Mouse (Mus musculus): ENCODE measurements at regions not wholly inside any gene's neighbourhood (a gene's known extent, or its start where the extent isn't known, plus 50 kb on each side); places are given as distances from the start of the nearest gene placed in this dataset.
A peak's percentile ranks its signal among the peaks of the same experiment; 100 is the strongest.

DNA sequence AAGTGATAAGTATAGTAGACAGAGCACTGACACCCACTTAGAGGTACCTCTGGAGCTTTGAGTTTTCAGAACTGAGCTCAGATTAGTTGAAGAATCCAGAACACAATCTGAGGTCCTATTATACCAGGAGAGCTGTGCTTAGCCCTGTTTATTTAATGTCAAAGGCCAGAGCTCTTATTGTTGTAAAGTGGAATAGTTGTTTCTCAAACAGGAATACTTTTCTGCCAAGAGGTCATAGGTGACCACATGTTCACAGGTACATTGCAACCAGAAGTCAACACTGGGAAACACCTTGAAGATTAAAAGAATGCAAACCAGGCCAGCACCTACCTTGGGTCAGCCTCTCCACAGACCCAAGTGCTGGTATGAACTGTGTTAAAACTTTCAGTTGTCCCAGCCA is 291.9 kb upstream of the 4930412O13Rik start:
- no peak for DNase-seq (ENCODE audit: low read depth, low spot score)

DNA sequence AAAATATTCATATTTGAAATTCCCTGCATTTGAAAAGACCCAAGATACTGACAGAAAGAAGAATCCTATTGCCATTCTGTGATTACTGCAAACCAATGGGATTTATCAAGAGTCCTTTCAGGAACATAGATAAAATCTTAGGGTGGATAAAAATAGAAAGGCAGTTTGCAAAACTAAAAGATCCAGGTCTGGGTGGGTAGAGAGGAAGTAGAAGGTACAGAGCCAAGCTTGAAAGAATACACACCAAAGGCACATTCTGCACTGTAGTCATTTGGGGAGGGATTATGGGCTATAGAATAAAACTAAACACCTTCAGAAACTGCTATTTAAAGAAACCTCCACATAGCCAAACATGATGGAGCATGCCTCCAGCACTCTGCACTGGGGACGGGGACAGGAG is 288.5 kb upstream of the 4930412O13Rik start:
- DNase-seq (ENCODE audit: low read depth, low spot score), result no peak

DNA sequence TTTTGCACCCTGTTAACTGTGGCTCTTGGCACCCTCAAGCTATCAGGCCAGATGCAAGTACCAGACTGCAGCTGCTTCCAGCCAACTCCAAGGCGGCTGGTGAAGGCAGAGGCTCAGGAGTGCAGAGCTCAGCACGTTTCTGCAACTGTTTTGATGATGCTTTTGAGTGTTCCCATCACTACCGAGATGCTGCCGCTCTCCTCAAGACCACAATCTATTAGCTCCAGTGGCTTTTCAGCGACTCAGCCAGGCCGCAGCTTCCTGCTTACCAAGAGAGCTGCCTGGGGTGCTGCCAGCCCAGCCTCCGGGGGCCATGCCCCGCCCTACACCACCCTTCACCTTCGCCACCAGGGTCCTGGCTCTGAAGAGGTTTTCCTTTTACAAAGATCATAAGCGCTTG is 287.1 kb upstream of the 4930412O13Rik start:
- no peak for DNase-seq (ENCODE audit: low read depth, low spot score)

DNA sequence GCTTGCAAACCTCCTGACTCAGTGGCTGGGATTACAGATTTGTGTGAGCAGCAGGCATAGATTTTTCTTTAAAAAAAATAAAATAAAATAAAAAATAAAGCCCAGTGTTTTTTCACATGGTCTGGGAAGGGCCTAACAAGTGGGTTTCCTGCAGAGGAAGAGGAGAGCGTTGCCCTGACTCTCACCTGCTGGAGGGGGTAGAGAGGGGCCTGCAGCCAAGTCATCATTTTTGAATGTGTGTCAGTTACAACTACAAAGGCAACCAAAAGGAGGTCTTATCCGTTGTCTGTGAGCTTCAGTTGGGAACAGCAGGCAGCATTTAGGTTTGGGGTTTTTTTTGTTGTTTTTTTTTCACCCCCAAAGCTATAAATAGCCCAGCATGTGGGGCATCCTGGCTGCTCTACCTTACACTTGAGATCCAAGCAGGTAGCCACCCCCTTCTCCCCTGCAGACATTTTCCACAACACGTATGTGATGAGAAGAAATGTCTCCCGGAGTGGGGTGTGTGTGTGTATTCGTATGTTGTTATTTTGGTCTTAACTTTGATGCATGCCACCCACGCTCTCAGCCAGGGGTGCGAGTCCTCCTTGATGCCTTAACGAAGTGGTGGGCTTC is 285.7 kb upstream of the 4930412O13Rik start:
- DNase-seq (ENCODE audit: low read depth, low spot score), result no peak

DNA sequence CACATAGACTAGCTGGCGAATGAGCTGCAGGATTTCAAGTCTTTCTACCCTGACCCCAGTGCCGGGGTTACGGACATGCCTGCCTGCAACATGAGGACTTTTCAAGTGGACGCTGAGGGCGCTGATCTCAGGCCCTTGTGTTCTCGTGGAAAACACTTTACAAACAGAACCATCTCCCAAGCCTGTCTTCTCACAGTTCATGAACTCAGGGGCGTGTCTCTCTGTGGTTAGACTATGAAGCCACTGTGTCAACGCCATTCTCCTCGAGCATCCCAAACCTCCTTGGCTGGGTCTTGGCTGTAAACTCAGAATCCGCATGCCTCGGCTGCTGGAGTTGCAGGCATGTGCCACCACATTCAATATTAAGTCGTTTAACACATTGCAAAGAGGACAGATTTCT is 284.9 kb upstream of the 4930412O13Rik start:
- DNase-seq (ENCODE audit: low read depth, low spot score), result no peak

DNA sequence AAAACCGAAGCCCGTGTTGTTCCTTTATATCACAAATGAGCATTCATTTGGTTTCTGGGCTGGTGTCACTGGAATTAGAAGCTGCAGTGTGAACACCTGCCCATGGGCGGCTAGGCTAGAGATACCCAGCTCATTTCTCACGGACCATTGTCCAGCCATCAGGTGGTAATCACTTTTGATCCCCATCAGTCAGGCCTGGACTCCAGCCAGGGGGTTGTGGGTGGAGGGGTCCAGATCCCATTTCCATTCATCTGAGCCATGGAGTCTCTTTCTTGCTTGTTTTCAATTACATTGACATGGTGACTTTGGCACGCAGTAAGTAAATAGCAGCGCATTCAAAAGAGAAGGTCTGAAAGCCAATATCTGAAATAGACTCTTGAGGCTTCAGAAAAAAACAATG is 276.1 kb upstream of the 4930412O13Rik start:
- no peak for DNase-seq (ENCODE audit: low read depth, low spot score)

DNA sequence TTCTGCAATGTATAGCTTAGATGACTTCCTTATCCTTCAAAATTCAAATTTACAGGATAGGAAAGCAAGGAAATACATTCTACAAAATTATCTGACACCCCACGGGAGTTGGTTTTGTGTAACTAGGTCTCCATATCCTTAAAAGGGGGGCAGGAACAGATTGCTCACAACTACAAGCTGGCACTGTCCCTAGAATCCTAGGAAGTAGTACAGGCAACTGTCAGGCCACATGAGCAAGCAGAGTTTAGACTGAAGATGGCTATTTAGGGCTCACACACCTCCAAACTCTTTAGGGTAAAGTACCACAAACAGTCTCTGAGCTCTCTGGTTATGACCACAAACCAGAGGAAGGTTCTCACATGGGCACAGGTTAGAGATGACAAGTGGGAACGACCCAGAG is 273.5 kb upstream of the 4930412O13Rik start:
- no peak for DNase-seq (ENCODE audit: low read depth, low spot score)

DNA sequence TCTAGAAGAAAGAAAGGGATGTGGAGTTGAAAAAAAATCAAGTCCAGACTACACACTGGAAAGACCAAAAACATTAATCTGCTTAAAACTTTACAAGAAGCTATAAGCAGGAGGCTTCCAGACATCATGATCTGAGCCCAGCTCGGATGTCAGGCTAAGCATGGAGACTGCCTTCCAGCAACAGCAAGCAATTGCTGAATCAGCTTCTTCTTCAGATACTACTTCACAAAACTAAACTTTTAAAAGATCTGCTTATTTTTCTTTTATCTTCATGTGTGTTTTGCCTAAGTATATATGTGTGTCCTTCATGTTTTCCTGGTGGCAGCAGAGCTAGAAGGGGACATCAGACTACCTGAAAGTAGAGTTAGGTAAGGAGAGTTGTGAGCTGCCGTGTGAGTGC is 266.6 kb upstream of the 4930412O13Rik start:
- DNase-seq (ENCODE audit: low read depth, low spot score), result no peak

DNA sequence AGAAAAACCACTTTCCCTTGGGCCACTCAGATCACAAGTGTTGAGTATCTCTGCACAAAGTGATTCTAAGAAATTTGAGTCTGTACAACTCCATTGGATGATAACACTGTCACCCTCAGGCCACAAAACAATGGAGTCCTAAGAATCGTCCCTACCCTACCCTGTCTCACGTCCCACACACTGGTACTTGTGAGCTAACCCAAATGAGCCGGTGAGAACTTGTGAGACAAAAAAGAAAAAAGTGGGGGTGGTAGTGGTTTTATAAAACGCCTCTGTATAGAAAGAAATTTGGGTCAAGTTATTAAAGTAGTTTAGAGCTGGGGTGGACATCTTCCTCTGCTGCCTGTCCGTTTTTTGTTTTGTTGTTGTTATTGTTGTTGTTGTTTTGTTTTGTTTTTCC is 264.8 kb upstream of the 4930412O13Rik start:
- DNase-seq (ENCODE audit: low read depth, low spot score), result no peak

DNA sequence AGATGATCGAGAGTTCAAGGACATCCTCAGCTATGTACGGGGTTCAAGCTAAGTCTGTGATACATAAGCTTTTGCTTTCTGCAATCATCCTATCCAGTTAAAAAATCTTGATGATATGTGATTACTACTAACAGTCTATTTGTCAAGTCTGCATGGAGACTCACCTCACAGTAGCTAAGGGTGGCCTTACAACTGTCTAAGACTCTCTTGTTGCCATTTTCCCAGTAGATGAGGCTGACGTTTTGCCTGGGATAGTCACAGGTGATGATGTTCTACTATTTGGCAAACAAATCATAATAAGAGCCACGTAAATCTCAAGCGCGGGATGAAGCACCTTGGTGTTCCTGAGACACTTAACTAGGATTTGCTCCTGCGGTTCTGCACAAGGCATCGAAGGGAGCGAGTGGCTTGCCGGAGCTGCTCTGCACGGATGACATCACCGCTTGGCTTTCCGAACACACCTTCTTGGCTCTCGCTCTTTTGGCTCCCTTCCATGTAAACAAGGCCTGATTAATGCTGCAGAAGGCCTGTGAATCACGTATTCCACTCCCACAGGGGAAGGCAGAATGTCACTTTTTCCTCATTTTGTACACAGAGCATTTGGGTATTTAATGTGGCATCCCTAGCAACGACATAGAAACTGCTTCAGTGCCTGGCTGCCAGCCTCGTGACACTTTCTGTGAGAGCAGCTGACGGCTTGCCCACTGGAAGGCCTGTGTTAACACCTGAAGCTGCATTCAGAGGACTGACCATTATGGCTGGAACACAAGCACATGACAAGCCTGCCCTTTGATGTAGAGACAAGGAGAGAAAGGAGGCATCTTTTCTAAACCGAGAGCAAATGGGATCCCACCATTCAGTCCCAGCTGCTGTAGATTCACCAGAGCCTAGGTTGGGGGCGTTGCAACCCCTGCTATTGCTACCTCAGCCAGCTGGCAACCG is 260.5 kb upstream of the 4930412O13Rik start:
- DNase-seq (ENCODE audit: low read depth, low spot score), result no peak

DNA sequence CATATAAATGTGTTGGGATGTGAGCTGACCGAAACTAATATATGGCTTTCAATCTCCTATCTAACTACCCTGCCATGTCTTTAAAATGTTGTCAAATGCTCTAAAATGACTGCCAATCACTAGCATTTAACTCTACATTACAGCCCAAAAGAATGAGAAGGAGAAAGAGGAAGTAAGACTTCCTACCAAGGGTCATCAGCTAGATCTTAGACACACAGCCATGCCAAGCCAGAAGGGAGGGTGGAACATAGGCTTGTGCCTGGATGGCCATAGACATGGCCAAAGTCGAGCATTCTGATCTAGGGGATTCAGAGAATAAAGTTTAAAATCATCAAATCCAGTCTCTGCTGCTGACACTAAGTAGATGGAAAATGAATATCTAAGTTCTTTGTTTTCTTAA is 257.4 kb upstream of the 4930412O13Rik start:
- DNase-seq (ENCODE audit: low read depth, low spot score), result no peak

DNA sequence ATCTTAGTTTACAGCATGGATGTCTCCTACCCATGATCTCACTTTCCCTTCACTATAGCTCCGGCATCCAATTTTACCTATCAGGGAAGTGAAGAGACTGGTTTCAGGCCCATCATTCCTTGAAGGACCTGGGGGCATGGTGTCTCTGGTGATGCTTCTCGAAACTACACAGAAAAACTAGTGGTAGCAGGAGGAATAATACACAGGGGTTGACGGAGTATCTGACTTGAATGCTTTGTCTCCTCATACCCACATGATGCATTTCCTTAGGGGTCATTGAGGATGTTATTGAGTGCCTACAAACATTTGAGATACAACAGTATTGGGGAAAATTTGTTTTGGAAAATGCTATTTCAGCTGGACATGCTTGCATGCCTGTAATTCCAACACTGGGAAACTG is 253.0 kb upstream of the 4930412O13Rik start:
- DNase-seq (ENCODE audit: low read depth, low spot score), result no peak

DNA sequence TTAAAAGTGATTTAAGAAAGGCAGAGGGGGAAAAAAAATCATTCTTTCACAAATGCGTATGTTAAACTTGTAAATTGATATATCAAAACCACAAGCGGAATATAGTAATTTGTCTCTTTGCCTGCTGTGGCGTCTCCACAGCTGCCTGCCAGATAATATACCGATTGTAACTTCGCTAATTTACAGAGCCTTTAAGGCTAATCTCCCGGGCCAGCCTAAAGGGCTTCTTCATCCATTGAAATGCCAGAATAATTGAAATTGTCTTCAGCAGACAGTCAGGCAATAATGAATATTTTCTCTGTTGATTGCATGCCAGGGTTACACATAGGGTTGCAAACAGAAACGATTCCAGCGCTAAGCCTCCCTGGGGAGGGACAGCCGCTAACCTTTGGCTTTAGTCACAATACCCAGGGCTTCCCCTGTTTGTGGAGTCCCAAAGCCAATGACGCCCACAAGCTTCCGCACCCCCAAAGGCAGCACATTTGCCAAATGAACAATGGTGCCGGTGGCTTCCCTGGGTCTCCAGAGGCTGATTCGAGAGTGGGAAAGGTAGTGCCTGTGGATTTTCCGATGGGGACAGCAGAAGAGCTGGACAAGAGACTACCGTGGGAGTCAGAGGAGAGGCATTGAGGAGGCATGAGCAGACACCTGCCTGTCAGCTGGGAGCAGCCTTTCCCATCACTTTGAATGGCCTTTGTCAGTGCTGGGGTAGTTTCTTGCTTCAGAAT is 248.2 kb upstream of the 4930412O13Rik start:
- DNase-seq (ENCODE audit: low read depth, low spot score), result peak; percentile 25

DNA sequence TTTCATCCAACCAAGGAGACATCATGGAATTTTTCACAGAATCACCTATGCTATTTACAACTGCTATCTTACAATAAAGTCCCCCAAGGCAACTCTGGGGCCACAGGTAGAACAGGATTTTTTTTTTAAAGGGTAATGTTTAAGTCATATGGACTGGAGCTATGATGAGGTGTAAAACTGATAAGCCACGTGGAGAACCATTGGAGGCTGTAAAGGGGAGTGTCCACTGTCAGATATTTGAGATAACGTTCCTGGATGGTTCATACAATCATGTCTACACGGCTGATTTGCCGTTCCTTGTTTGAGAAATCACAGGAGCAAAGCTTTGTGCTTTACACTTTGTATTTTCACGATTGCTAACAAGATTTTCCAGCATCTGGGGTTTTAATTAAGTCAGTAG is 241.8 kb upstream of the 4930412O13Rik start:
- DNase-seq (ENCODE audit: low read depth, low spot score), result no peak

DNA sequence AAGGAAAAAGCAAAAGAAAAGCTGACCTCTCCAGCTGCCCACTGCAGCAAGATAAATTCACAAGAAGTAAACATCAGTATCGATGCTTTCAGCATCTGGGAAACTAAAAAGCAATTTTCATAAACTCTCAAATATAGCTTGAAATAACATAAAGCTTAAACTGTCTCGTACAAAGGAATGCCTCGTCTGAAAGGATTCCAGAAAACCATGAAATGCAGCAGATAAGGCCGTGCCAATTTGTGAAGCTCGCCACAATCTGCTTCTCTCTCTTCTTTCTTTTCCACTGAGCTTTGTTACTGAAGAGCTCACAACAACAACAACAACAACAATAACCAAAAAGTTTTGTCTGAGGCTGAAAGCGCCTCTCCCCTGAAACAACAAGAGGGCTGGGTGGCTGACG is 239.4 kb upstream of the 4930412O13Rik start:
- no peak for DNase-seq (ENCODE audit: low read depth, low spot score)

DNA sequence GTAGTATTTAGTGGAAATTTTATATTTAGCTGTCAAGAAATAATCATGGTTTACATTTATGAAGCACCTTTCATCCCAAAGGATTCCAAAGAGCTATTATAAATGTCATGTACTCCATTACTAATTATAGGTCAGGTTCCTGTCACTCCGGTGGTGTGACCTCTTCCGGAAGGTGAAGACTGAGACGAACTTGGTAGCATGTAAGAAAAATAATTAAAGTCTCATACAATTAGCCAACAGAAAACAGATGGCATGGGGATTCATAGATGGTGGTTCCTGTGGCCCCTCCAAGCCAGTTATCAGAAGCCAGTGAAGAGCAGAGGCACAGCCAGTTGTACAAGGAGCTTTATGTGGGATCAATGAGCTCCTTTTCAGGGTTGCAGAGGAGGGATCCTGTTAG is 238.6 kb upstream of the 4930412O13Rik start:
- no peak for DNase-seq (ENCODE audit: low read depth, low spot score)

DNA sequence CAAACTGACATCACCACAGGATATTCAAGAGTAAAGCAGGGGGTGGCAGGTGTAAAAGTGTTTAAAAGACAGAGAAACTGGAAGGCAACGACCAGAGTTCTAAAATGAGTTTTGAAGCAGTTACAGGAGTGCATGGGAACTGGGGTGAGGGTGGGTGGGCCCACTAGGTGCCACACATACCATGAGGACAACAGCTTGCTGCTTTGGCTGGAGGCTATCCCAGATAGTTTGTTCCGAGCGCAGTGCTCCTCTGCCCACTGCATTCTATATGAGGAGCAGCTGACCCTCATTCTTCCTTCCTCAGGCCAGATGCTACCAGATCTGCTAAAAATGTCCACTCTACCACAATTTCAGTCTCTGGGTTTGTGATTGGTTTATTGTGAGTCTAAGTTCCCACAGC is 234.6 kb upstream of the 4930412O13Rik start:
- DNase-seq (ENCODE audit: low read depth, low spot score), result no peak

DNA sequence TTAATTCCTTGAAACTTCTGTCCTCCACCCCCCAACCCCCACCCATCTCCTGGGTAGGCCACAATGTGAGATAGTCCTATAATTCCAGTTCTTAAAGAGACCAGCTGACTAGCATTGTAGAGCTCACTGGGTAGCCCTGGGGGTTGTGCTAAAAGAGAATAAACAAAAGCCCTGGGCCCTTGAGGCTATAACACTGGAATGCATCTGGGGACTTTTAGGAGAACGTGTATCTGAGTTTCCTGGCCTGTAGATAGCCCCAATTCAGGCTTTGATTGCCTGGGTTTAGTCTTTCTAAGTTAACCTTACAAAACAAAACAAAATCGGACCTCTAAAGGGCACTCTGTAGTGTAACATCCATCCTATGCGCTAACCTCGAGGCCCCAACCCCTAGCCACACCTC is 234.1 kb upstream of the 4930412O13Rik start:
- DNase-seq (ENCODE audit: low read depth, low spot score), result no peak

DNA sequence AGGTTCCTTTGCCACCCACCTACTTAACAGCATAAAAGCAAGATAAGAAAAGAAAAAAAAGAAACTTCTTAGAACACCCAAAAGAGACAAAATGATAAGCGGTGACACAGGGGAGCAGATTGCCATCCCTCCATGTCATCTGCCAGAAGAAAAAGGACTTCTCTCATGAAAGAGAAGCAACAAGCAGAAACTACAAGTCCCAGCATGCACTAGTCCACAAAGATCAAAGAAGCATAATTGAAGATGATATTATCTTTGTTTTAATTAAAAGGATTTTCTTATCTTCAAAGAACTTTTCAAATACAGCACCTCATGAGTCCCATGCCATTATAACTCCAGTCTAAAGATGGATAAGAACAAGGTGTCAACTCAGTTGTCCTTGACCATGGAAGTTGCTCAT is 231.0 kb upstream of the 4930412O13Rik start:
- DNase-seq (ENCODE audit: low read depth, low spot score), result no peak

DNA sequence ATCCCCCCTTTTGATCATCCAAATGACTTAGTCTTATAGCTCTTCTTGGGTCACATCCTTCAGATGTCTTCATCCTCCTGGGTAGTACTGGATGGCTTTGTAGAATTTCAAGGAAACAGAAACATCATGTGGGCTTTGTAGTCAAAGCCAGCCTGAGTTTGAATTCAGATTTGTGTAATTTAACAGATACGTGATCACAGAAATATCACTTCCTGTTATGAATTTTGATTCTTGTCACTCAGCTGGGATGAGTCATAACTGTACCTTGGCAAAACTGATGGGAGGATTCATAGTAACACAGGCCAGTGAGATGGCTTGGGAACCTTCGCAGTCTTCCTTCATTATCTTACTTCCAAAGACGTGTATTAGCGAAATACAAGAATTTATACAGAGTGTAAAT is 222.2 kb upstream of the 4930412O13Rik start:
- DNase-seq (ENCODE audit: low read depth, low spot score), result no peak

DNA sequence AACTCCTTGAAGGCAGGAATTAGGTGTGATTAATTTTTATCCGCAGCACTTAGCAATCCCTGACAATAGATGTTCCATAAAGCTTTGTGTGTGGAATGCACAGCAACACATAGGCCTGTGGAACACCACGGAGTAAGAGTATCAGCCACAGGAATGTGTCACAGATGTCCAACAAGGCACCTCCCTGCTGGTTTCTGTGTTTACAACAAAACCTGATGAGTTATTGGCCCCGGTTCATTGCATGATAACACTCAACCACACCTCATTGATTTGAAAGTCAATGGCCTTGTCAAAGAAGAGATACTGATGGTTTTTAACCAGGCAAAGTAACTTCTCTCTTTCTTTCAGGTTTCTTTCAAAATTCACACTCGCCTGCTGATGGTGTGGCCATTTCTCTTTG is 211.4 kb upstream of the 4930412O13Rik start:
- no peak for DNase-seq (ENCODE audit: low read depth, low spot score)

DNA sequence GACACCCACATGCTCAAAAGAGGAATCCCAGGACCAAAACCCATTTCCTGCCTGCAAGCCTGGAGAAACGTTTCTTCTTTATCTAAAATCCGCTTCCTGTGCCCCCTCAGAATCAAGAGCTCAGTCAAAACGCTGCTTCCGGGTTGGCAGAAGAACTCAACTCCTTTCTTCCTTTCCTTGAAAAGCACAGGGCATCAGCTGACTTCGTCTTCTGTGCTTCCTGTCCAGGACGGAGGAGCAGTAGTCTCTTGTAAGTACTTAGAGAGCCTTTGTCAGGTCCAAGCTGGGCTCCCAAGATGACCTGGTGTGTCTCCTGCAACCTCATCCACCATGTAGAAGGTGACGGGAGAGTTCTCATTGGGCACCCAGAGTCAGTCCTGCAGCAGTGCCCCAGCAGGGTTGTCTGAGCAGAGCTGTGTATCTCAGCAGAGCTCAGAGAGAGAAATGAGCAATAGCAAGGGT is 199.3 kb upstream of the 4930412O13Rik start:
- DNase-seq (ENCODE audit: low read depth, low spot score), result no peak

Measured in mesoderm, embryonic 11.5 days (tissue).